Mouse (Mus musculus): ENCODE data around the gene Gnao1. TPM values are rescaled to one million over a fixed set of nuclear protein-coding genes. Genes with fewer than 3 reads are reported as not detected.

Gene Gnao1
- total RNA-seq, 4 experiments from 2014 or later = 3.5 to 5.0 (median 4.5) TPM

DNA sequence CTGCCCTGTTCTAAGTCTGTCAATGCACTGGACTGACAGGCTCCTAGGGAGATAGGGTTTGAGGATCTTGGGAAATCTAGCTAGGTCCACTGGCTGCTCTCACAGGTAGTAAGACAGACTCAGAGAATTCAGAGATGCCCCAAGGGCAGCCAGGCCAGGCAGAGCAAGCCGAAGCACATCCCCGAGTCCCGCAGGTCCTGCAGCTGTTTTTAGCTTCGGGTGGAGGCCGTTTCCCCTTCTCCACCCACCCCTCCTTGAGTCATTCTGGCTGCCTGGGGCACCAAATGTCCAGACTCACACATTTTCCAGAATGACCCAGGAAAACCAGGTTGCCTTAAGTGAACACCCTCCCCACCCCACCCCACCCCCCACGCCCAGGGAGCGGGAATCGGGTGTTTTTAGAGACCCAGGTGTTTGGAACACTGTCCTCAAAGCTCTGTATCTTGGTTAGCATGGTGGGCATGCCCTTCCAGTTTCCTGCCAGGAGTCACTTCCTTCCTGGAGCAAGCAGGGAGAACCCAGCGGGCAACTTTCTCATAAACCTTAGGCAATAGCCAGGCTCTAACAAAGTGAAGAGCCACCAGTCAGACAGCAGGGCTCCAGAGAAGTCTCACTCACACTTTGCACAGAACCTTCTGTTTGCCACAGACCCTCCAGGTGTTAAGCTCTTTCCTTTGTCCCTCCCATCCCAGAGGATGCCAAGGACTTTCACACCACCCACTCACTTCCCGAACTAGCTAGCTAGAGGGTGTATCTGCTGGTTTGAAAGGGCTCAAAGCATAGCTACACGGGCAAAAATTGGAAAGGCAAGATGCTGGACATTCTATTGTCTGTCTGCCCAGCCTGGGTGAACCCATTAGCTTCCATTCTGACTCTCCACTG, 131.0 kb downstream of the Gnao1 start:
- DNase-seq (ENCODE audit: low spot score in 2 of 2) = no peak

DNA sequence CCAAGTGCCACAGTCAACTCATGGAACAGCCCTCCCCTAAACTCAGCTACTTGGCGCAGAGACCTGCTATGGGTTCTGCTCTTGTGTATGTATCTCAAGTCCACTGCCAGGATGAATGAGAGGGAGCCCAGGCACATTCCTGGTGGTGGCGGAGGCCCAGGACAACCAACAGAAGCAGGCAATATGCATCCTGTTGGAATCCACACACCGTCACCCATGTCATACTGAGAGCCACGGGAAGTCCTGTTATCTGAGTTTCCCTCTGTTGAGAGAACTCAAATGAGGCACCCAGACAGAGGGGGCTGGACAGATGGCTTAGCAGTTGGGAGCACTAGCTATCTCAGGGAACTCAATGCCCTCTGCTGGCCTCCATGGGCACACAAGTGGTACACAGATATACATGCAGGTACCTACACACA, 131.9 kb downstream of the Gnao1 start:
- DNase-seq (ENCODE audit: low spot score in 2 of 2) = no peak

DNA sequence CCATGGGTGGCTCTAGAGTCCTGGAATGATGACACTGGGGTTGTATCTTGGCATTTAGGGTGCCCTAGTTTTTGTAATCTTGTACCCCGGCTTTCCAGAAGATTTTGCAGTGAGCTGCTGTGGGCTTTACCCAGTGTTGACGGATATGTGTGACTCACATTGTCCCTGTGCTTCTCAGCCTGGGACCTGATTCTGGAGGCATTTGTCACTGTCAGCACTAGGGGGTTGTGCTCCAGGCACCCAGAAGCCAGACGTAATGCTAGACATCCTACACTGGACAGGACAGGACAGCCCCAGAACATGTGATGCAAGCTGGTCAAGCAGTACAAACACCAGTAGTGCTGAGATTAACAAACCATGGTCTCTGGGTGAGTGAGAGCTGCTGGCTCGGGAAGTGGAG, 136.0 kb downstream of the Gnao1 start:
- no peak for DNase-seq (ENCODE audit: low spot score in 2 of 2)

DNA sequence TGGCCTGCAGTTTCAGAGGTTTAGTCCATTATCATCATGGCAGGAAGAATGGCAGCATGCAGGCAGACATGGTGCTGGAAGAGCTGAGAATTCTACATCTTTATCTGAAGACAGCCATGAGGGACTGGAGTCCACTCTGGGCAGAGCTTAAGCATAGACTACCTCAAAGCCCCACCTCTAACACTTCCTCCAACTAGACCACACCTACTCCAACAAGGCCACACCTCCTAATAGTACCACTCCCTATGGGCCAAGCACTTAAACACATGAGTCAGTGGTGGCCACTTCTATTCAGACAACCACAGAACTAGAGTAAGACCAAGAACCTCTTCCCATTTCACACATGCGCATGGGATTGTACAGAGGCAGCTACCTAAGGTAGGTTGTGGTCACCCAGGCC, 136.6 kb downstream of the Gnao1 start:
- DNase-seq (ENCODE audit: low spot score in 2 of 2) = no peak

DNA sequence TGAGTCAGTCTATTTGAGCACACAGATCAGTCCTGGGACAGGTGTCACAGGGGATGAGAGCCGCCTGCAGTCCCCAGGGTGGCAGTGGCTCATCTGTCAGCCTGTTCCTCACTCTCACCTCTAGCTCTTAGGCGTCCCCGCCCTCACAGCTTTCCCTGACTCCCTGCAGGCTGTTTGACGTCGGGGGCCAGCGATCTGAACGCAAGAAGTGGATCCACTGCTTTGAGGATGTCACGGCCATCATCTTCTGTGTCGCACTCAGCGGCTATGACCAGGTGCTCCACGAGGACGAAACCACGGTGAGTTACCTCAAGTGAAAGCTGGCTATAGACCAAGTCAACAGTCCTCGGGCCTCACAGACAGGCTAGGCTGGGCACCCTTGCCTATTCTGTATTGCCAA, 140.4 kb downstream of the Gnao1 start:
- DNase-seq (ENCODE audit: low spot score in 2 of 2) = no peak

DNA sequence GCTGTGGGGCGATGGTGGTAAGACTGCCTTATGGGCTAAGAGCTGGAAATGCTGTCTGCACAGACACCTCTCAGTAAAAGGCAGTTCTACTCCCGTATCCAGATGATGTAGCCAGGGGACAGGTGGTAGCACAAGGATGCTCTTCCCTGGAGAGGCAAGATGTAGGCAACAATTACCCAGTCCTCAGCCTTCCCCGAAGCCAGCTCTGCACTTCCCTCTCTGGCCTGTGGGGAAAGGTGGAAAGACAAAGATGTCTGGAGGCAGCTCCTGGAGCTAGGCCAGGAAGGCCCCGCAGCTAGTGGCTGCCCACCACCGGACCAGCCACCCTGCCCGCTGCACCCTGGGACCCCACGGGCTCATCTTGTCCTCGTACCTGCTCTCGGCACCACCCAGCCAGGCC, 142.7 kb downstream of the Gnao1 start:
- DNase-seq (ENCODE audit: low spot score in 2 of 2) = no peak

DNA sequence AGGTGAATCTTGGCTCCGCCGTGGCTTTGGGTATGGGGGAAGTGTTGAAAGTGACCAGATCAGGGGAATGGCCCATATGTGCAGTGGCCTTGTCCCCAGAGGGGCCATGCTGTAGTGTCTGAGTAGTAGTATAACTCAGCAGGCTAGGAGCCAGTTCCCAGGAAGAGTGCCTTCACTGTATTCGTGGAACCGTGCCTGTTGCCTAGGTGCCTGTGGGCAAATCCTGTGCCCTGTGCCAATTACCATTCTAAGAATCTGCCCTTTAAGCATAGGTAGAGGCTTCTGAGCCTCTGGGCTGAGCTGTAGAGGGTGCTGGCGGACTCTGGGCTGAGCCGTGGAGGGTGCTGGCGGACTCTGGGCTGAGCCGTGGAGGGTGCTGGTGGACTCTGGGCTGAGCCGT, 148.6 kb downstream of the Gnao1 start:
- no peak for DNase-seq (ENCODE audit: low spot score in 2 of 2)

DNA sequence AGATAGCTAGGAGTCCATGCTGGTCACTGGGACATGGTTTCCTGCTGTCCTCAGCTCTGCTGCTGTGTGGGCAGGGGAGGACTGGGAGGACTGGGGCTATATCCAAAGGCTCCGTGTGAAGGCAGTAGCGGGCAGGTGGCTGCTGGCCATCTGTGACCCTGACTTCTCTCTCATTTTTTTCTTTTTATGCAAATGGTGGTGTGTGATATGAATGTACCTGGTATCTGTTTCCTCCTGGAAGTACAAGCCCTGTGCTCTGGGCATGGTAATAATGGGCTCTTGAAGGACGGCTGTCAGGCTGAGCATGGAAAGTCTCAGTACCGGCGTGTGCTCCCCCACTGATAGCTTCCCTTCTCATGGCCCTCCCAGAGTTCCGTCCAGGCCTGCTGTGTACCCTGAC, 151.1 kb downstream of the Gnao1 start:
- no peak for DNase-seq (ENCODE audit: low spot score in 2 of 2)

DNA sequence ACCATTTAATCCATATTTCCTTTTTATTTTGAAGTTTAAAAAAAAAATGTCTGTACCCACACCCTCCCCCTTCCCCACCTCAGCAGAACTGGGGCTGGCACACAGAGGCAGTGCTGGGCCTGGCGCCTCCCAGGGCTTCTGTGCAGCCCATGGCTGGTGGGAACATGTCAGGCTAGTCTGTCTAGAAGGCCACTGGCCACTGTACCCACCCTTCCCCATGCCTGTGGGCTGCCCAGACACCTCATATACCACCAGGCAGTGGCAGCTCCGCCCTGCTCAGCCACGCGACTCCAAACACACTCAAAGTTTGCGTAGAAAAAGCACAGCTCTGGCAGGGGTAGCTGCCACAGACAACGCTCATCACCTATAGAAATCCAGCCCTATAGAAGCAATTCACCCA, 158.5 kb downstream of the Gnao1 start:
- no peak for DNase-seq (ENCODE audit: low spot score in 2 of 2)

DNA sequence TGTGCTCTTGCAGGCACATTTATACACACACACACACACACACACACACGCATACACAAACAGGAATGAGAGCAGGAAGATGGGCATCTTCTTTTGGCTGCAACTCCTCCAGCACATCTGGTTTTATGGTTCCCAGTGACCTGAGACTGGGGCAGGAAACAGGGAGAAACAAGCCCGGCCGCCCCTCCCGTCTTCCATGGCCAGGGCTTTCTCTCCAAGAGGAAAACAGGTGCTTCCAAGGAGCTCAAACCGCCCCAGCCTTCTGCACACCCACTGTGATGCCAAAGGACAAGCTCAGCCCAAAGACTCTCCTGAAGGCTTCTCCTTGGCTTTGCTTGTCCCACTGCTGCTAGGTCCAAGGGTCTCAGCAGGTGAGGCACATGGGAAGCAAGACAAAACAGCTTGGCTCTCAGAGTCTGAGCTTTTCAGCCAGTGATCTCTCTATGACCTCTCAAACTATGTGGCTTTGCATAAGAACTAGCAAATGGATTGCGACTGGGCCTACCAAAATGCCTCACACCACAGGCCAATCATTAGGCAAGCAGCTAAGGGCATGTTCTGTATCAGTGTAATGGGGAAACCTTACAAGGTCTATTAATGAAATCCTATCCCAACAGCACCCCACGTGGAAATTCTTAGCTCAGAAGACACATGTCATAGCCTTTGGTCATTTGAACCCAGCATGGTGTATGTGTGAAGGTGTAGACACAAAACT, 160.0 kb downstream of the Gnao1 start:
- no peak for DNase-seq (ENCODE audit: low spot score in 2 of 2)

DNA sequence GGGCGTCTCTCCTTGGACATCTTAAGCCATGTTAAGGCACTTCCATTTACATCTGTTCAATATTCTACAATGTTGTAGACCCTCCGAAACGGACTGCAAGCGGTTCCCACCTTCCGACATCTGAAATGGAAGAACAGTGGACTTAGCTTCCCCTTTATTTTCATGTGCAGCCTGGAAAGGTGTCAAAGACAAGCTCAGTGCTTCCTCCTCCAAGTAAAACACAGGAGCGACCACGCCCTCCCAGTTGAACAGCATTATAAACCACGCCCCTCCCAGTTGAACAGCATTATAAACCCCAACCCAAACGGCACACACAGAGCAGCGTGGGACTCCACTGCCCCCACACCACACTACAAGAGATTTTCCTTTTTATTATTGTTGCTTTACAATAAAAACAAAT, 161.7 kb downstream of the Gnao1 start:
- DNase-seq (ENCODE audit: low spot score in 2 of 2) = no peak

DNA sequence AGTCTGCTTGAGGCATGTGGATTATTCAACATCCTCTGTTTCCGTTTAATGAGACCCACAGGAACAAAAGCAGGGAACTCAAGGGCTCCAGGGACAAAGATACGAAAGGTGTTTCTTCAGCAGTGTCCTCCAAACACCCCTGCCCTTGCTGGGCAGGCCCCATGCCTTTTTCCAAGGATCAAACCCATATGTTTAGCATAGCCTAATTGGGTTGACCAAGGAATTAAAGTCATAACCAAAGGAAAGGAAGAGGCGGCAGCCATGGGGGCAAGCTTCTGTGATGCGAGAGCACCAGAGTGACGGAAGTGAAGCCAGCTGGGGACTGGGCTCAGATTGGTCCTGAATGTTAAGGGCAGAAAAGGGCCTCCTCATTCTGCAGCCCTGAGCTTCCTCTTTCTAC, 162.4 kb downstream of the Gnao1 start:
- no peak for DNase-seq (ENCODE audit: low spot score in 2 of 2)

DNA sequence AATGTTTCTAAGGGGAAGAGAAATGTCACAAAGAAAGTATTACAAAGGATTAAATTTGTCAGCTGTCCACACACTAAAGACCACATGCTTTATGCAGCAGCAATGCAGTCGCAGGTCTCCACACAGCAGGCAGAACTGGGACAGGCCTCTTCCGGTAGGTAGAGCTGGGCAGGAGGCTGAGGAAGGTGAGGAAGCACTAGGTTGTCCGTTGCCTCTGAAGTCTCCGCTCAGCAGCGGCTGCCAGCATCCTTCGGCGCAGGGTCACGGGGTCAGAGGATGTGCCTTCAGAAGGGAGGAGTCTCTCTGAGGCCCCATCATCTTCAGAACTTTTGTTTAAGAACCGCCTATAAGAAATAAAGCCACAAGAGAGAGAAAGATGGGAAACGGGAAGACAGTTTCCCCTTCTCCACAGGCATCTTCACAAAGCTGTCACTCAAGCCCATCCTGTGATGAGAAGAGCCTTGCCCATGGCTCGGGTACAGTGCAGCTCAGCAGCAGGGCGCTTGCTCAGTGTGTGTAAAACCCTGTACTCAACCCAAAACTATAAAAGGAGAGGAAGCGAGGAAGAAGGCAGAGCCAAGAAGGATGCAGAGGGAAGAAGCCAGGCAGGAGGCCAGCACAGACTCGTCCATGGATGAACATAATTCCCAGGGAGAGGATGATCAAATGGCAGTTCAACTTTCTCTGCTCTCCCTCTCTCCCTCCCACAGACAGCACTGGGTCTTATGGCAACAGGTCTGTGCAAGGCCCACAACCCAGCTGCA, 163.4 kb downstream of the Gnao1 start:
- no peak for DNase-seq (ENCODE audit: low spot score in 2 of 2)

DNA sequence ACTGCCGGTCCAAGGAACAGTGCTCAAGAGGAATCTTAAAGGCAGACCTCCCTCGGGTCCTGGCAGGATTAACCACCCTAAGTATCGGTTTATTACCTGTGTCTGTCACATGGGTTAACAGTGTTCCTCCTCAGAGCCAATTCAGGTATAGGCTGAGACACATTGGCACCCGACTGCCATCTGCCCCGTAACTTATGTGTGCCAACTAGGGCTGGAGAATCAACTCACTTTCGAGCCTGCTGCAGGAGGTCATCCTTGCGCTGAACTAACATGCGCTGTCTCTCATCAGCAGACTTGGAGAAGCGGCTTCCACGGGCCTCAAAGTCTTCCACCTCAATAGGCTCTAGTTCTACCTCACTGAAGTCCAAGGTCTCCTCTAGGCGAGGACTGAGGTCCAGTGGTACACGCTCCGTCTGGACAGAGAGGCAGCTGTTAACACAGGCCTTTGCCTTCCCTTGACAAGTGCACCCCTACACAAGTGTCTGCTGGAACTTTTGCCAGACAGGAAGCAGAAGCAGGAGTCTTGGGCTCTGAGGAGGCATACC, 164.1 kb downstream of the Gnao1 start:
- no peak for DNase-seq (ENCODE audit: low spot score in 2 of 2)

DNA sequence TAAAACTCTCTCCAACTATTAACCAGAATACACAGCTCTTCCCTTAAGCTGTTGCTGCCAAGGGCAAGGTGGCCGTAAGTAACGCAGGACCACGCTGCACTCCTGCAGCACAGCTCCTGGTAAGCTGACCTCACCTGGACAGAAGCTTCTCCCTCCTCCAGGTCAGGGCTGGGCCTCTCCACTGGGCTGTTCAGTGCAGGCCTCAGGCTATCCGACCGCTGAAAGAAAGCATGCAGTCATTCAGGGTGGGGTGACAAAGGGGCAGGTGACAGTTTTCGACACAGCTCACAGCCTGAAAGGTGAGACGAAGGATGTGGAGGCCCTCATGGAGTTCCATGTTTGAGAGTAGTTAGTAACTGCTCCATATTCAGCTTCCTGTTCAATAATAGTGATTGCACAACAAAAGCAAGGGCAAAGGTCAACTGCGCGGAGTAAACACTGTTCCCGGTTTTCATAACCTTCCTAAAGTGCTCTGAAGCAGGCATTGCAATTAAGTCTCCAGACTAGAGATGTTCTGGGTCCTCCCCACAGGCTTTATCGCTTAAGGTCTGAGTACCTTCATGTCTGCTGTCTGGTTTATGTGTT, 164.9 kb downstream of the Gnao1 start:
- no peak for DNase-seq (ENCODE audit: low spot score in 2 of 2)

DNA sequence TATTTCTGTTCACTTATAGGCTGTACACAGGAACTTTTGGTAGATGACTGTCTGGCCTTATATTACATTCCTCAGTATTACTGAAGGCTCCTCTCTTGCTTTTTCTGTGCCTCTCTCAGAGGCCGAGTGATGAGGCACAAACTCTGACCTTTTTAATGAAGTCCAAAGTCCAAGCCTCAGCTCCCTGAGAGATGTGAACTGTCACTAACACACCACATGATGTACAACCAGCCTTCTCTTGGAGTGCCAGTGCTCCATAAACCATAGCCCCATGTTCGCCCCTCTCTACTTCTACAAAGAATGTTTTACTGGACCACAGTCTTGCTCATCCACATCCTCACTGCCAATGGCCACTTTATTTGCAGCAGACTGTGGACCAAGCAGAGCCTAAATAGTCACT, 165.6 kb downstream of the Gnao1 start:
- DNase-seq (ENCODE audit: low spot score in 2 of 2) = no peak

DNA sequence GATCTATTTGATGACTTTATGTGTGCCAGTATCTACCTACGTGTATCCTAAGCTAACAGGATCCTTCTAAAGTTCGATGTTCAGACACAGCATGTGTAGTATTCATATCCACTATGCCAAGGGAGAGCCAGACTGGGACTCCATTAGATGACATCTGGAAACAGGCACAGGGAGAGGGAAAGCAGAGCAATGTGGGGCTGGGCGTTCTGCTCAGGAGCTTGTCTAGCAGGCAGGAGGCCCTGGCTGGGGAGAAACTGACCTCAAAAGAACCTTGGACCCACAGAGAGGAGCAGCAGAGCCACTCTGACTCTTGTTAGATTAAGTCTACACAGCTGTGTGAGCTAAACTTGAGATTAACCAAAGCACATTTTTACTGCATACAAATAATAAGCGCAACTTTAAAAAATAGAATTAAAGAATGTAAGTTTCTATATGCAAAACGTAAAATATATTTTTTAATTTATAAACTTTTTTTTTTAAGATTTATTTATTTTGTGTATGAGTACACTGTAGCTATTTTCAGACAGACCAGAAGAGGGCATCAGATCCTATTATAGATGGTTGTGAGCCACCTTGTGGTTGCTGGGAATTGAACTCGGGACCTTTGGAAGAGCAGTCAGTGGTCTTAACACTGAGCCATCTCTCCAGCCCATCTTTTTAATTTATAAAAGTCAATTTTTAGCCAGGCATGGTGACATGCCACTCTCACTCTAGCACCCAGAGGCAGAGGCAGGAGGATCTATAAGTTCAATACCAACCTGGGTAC, 166.9 kb downstream of the Gnao1 start:
- DNase-seq (ENCODE audit: low spot score in 2 of 2) = no peak

DNA sequence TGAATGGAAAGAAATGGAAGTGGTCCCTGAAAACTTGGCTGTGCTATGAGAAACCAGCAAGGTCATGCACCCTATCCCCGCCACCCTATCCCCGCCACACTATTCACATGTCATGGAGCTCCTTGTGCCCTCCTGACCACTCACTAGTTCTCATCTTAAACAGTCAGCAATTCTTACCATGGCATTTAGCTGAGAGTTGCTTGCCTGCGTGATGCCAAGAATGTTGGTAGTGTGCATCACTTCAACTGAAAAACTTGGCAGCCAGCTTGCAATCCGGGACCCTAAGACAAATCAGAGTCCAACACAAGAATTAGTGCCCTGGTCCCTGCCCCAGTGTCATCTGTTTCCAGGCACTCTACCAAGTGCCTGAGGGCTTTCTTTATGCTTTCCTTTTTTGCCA, 170.4 kb downstream of the Gnao1 start:
- no peak for DNase-seq (ENCODE audit: low spot score in 2 of 2)

DNA sequence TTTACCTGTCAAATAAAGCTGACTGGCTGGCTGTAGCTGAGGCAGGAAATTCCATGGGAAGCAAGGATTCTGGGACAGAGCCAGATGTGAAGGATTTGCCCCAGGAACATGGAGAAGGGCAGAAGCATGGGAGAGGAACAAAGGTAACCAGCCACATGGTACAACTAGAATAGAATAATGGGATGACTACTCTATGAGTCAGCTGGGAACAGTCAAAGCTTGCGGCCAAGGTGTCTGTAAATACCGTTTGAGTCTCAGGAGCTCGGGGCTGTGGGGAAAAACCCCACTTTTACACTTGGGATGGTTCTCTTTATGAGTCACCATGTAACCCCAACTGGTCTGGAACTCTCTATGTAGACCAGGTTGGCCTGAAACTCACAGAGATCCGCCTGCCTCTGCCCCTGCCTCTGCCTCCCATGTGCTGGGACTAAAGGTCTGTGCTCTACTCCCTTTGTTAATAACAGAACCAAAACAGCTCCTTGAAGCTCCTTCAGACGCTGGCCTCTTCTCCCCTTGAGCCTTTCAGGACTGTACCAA, 172.0 kb downstream of the Gnao1 start:
- no peak for DNase-seq (ENCODE audit: low spot score in 2 of 2)

DNA sequence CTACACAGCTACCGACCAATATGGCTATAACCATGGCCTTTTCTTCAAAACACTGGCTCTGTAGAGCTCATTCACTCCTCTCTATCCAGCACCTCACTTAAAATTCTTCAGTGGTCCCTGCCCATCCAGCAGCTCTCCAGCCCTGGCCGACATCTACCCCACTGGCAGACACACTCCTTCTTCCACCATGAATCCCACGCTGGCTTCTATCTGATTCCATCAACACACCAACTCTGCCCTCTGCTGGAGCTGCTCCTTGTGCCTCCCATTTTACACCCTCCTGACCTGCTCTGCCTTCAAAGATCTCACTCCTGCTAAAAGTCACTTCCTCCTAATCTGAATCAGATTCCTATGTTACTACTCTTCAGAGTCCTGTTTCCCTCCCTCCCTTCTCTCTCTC, 174.1 kb downstream of the Gnao1 start:
- DNase-seq (ENCODE audit: low spot score in 2 of 2) = no peak

All from gastrocnemius, adult 8-10 months (tissue).